In the genomic region with DNA sequence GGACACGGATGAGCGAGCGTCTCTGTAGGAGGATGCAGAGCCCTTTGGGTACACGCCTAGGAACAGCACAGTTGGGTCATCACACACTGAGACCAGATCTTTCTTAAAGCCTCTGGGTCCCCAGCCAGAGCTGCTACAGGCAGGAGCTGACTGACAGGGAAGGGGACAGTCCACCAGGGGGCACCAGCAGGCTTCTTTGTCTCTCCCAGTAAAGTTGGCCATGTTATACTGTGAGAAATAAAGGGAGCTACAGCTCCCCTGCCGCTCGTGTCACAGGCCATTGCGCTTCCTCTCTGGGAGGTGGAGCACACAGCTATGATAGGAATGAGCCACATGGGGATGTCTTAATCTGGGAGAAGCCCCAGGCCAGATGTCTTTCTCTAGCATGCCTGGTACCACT, we compare ENCODE assay signal across 8 mouse cellular contexts. TPM values are rescaled to one million over a fixed set of nuclear protein-coding genes. Genes with fewer than 3 reads are reported as not detected.
DNase-seq lines count a peak whose midpoint lies in the region; ATAC-seq and TF ChIP-seq lines count a peak whose summit lies in the region.

No protein-coding gene starts in this region.

- H3K4me3 ChIP-seq in cortical plate, adult 2 months (ENCODE audit: insufficient read depth, low read length) = no peak overlapping the region
- H3K4me3 ChIP-seq in intestine, embryonic 14.5 days (ENCODE audit: low read depth, low read length) = no peak overlapping the region
- H3K4me3 ChIP-seq in midbrain, embryonic 12.5 days = no peak overlapping the region

- DNase-seq in adipocyte (ENCODE audit: low spot score) = peak; percentile 87
- peak; percentile 90 for DNase-seq in gastrocnemius, postnatal 14 days
- peak; percentile 96 for DNase-seq in intestine, embryonic 14.5 days (ENCODE audit: low spot score)
- peak; percentile 93 for DNase-seq in left cerebral cortex, postnatal 14 days (ENCODE audit: low spot score in 2 of 2)
- peak; percentile 56 to 81 for DNase-seq in spleen, adult 18-20 months

- H3K27me3 ChIP-seq in intestine, embryonic 14.5 days (replicated peaks; ENCODE audit: control insufficient read depth, insufficient read depth, low read length) = no peaks in the 10 kb centered on the region
- H3K27me3 ChIP-seq in midbrain, embryonic 12.5 days = peaks cover 13% of the 10 kb centered on the region

- H3K4me1 ChIP-seq in cortical plate, adult 2 months (ENCODE audit: control insufficient read depth, insufficient read depth, low read length) = no peaks in the 10 kb centered on the region
- H3K4me1 ChIP-seq in intestine, embryonic 14.5 days (replicated peaks; ENCODE audit: control insufficient read depth, insufficient read depth, low read length) = peaks cover 22% of the 10 kb centered on the region
- peaks cover 16% of the 10 kb centered on the region for H3K4me1 ChIP-seq in midbrain, embryonic 12.5 days

- no peaks in the 10 kb centered on the region for H3K9me3 ChIP-seq in intestine, embryonic 14.5 days (ENCODE audit: control insufficient read depth, low read length)
- no peaks in the 10 kb centered on the region for H3K9me3 ChIP-seq in midbrain, embryonic 12.5 days

- H3K27ac ChIP-seq in cortical plate, adult 2 months (ENCODE audit: insufficient read depth, low read length) = no peak overlapping the region
- peak overlapping the region; percentile 12; the same call in 1 of the 2 replicates for H3K27ac ChIP-seq in intestine, embryonic 14.5 days (ENCODE audit: low read depth)
- peak overlapping the region; percentile 25 for H3K27ac ChIP-seq in midbrain, embryonic 12.5 days (replicated peaks)

- ATAC-seq in intestine, embryonic 14.5 days (replicated peaks; ENCODE audit: low FRiP score, low TSS enrichment, low read depth) = peak; percentile 70
- ATAC-seq in midbrain, embryonic 12.5 days (ENCODE audit: low FRiP score, low read depth) = peak; percentile 67
- ATAC-seq in monocyte, adult 5-6 weeks (replicated peaks; ENCODE audit: insufficient number of reproducible peaks, low FRiP score, low TSS enrichment, poor library complexity, severe bottlenecking) = no peak

- no peak for TF ChIP-seq POLR2A in cortical plate, adult 2 months (IDR thresholded peaks at IDR 0.05; ENCODE audit: extremely low read depth, insufficient read depth, low read length)

- H3K36me3 ChIP-seq in intestine, embryonic 14.5 days (ENCODE audit: control insufficient read depth, insufficient read depth, low read length) = peaks cover 12% of the 10 kb centered on the region
- peaks cover 18% of the 10 kb centered on the region for H3K36me3 ChIP-seq in midbrain, embryonic 12.5 days

- no peak overlapping the region for H3K9ac ChIP-seq in intestine, embryonic 14.5 days (ENCODE audit: low read length)
- no peak overlapping the region for H3K9ac ChIP-seq in midbrain, embryonic 12.5 days (replicated peaks)

- no peak overlapping the region for H3K4me2 ChIP-seq in intestine, embryonic 14.5 days (ENCODE audit: low read length)
- no peak overlapping the region for H3K4me2 ChIP-seq in midbrain, embryonic 12.5 days (replicated peaks)

- WGBS in intestine, embryonic 14.5 days = 15% methylated on average over 7 of the region's 7 CpGs
- WGBS in midbrain, embryonic 12.5 days = 14% methylated on average over 7 of the region's 7 CpGs

- intact Hi-C loops in gastrocnemius, postnatal 14 days (cut with DNase I; ENCODE audit: low total_unique reads) = loop anchor here (2.0 to 5.0 kb wide), 2 partner anchors 202 to 250 kb away; no protein-coding TSS in a partner anchor
- intact Hi-C loops in left cerebral cortex, postnatal 14 days (cut with DNase I) = loop anchor here (1.0 to 5.0 kb wide), 3 partner anchors 116 to 255 kb away; no protein-coding TSS in a partner anchor

- peak; percentile 68 for TF ChIP-seq CTCF in cortical plate, adult 2 months (IDR thresholded peaks at IDR 0.05; ENCODE audit: extremely low read depth, insufficient read depth, low read length)

RNA-seq across cellular contexts. Expression of a gene that starts 29.7 kb away (rescaled TPM):
- 55.2 and 62.5 TPM in 2 replicates for polyA plus RNA-seq in cortical plate, adult 2 months (2012; rRNA removed)
- 10 to 100 TPM; 26.9 to 29.6 TPM for total RNA-seq in gastrocnemius, postnatal 14 days (2021)
- polyA plus RNA-seq in intestine, embryonic 14.5 days (2014; fragmentation: Nextera tagmentation; extraction: Ambion mirVana) = 53.7 and 58.9 TPM in 2 replicates
- 10 to 100 TPM; 58.3 to 58.8 TPM for total RNA-seq in left cerebral cortex, postnatal 14 days (2021)
- 142 and 172 TPM in 2 replicates for polyA plus RNA-seq in midbrain, embryonic 12.5 days (2016; fragmentation: Nextera tagmentation; extraction: Ambion mirVana)
- 16.3 to 24.1 TPM (median 23.8 TPM) in 3 replicates for total RNA-seq in monocyte, adult 5-6 weeks (2017)
